Mouse (Mus musculus) thymus, postnatal 25 days (tissue): ENCODE measurements at regions not wholly inside any gene's neighbourhood (a gene's known extent, or its start where the extent isn't known, plus 50 kb on each side); places are given as distances from the start of the nearest gene placed in this dataset.
A peak's percentile ranks its signal among the peaks of the same experiment; 100 is the strongest.

Experiments
- DNase-seq: peaks from one replicate; pipeline ENCODE4 v3.0.0; 2022

GRCm38 (mm10) chr4:47630427-47630826, 156.0 kb downstream of the Sec61b start:
- no peak for DNase-seq

- DNase-seq: no peak
These were observed 164.5 kb downstream of the Sec61b start for GRCm38 (mm10) chr4:47638876-47639494.

- no peak for DNase-seq
These were observed 170.6 kb downstream of the Sec61b start for GRCm38 (mm10) chr4:47645093-47645492.

DNA sequence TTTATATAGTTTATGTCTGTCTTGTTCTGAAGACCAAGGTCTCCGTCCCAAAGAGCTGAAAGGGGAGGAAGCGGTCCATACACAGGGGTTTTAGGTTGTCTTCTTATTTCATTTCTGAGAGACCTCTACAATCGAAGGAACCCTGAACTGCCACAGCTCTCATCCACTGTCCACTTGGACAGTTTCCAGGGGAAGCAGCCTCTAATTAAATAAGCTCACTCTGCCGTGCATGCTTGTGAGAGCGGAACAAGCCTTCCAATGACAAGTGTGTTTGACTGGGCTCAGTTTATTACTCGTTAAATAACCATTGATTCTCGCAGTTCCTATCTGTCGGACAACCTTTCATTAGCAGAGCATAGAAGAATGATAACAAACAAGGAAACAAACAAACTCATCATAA, 174.2 kb downstream of the Sec61b start:
- no peak for DNase-seq

GRCm38 (mm10) chr4:47649951-47650350, 175.5 kb downstream of the Sec61b start:
- no peak for DNase-seq

GRCm38 (mm10) chr4:47651521-47651920, 177.1 kb downstream of the Sec61b start:
- no peak for DNase-seq

DNA sequence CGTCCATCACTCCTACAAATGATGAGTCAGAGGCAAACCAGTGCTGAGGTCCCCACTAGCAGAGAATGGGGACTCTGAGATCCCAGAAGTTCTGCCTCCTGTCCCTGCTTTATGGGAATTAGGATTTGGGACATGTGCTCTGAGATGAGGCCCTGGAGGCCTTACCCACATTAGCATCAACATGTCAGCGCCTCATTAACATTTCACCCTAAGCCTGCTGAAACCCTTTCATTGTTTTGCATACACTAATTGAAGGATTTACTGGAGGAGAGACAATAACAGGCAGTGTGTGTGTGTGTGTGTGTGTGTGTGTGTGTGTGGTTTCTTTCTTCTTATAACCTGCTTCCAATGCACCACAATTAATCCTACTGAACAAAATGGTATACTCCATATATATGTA, 178.7 kb downstream of the Sec61b start:
- no peak for DNase-seq

DNA sequence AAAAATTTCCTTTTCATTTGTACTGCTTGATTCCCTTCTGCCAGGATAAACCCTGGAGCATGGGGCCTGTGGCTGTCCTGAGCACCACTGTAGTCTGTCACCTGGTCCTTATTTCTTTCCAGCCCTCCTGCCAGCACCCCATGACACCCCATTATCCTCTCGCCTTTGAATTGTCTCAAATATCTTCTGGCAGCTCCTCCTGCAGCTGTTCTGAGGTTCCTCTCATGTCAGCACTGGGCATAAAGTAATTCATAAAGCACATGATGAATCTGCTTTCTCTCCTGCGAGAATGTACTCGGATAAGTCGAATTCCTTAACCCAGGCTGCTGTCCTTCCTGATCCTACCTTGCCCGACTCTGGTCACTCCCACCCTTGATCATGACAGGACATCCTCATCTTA, 195.1 kb downstream of the Sec61b start:
- DNase-seq: no peak

DNA sequence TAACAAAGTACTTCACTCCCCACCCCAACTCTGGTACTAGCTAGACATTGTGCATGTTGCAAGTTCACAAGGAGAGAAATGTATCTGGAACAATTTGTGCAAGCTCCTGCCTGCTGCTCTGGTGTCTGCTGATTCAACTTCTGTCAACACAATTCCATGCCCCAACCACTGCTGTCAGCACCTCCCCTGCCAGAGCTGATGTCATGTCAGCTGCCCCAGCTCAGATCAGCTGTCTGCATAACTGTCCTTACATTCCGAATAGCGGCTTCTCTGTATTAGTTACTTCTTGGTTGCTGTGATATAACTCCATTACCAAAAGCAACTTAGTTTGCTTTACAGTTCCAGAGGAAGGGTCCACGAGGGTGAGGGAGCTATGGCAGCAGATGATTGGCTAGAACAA, 196.0 kb downstream of the Sec61b start:
- DNase-seq: no peak

DNA sequence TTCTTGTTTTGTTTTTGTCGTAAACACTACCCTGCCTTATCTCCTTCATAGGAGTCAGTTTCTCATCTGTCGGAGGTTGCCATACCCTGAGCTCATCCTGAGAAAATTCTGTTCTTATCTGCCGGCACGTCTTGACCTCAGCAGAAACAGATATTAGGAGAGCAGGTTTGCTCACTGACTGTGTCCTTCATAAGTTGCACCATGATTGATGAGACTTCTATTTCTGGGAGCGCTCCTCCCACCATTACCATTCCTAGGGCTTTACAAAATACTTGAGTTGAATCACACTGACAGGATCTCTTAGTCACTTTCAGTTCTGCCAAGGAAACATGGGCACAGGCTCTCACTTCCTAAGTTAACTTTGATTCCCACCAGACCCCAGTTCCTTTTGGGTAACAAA, 196.9 kb downstream of the Sec61b start:
- DNase-seq: no peak

- no peak for DNase-seq
These were observed 206.7 kb downstream of the Sec61b start for GRCm38 (mm10) chr4:47681141-47681540.

DNA sequence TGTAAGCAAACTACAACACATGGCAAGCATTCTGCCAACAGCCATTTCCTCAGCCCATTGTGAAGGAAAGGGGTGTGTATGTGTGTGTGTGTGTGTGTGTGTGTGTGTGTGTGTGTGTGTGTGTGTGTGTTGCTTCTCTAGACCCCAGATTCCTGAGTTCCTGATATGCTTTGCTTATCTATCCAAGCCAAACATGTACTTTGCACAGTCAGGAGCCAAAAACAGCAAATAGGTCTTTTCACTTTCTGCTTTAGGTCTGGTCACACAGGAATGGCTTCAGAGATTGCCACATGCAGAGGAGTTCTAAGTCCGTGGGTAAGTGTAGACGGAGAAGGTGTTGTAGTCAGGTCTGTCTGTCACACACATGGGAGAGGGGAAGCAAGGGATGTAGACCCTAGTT, 216.7 kb downstream of the Sec61b start:
- no peak for DNase-seq

DNA sequence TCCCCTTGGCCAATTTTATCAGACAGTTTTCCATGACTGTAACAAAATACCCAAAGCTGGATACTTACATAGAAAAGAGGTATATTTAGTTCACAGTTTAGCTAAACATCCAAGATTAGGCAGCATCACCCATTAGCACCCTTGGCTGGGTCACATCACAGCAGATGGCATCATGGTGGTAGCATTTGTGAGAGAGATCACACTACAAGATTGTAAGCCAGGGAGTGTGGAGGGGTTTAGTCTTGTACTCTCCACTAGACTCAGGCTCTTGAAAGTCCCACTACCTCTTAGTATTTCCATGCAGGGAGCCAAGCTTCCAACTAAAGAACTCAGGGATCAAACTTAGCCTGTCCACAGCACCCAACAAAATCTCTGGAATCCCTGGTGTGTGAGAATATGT, 218.2 kb downstream of the Sec61b start:
- DNase-seq: no peak

DNA sequence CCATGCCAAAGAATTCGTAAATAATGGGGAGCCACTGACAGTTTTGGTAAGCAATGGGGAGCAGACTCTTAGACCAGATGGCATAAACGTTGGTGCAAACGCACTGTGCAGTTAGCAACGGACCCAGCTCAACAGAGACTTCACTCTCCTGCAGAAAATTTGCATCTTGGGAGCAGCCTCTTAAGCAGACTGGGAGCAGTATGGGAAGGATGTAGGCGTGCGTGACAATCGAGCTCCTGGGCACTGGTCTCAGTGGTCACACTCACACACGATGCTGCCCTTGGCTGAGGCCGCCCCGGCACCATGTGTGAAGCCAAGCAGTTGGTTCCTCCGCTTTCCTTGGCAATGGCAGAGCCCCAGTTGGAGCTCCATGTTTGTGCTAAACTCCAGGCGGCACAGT, 218.8 kb downstream of the Sec61b start:
- DNase-seq: no peak

DNA sequence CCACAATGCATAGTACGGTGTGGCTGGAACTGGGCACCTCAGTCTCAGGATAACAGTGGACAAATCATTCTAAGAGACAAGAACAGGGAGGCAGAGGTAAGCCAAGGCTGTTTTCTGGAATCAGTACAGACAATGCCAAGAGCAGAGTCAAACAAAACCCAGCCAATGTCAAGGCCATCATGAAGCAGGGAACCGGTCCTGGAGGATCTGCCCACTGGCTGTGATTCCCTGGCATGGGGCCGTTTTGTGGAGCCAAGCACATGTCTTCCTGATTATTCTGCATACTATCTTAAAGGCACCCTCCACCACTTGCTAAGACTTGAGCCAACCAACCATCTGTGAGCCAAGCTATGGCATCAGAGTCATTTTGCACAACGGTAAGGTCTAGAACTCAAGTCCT, 222.6 kb downstream of the Sec61b start:
- no peak for DNase-seq

DNA sequence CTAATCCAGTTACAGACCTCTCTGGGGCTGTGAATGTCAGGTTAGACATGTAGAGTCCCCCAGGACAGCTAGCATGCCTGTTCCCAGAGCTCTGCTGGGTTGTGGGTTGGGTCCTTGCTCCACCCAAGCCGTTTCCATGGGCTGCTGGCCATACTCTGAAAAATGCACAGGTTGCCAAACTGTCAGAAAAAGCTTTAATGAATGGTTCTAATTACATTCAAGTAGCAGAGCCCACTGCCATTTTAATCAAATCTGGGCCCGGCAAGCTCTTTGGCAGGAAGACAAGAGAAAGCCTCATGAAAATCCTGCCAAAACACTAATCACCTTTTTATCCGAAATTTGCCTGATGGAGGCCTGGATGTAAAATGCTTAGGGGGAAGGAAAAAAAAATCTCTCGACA, 224.1 kb downstream of the Sec61b start:
- no peak for DNase-seq

DNA sequence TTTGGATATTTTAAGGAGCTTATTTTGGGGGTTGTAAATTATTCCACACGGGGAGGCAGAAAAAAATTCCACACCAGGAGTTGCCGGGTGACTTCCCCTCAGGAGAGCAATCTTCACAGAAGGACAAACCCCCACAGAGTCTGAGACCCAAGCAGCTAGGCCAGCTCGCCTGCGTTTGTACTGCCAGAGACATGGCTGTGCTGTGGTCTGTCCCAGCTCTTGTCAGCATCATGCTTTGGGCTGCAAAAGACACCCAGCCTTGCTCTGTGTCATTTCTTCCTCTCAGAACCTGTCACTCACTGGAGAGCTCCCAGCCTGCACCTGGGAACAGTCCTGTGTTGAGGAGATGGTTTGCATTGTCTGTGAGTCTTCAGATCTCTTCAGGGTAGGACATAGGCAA, 224.5 kb downstream of the Sec61b start:
- DNase-seq: no peak

DNA sequence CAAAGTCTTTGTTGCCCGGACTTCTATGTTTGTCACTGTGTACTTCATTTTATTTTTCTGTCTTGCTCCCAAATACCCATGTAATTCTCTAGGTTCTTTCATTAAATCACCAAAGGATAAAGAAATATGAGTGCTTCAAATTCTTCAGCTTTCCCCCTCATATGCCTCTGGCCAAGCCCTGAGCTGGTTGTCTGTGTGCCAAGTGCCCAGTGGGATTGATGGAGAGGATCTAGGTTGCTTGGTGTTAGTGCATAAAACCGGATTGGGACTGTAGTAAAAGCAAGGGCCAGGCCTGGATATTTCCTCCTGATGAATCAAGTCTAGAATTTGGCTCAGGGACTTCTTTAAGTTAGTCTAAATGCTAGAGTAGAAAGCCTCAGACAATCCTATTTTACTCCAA, 229.0 kb downstream of the Sec61b start:
- DNase-seq: no peak

DNA sequence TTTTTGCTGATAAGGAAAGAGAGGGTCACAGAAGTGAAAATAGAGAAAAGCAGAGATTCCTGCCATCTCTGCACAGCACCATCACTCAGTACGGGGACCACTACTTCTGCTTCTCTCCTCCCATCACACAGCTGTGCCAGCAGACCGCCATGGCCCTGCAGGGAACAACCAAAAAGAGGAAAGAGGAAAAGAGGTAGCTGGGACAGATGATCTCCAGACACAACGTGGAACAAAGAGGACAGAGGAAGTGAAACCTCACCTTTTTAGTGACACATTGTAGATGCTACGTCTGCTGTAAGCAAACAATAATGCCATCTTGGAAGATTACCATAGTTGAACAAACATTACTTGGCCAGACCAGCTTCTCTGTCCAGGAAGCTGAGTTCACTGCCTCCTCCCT, 230.1 kb downstream of the Sec61b start:
- DNase-seq: no peak

DNA sequence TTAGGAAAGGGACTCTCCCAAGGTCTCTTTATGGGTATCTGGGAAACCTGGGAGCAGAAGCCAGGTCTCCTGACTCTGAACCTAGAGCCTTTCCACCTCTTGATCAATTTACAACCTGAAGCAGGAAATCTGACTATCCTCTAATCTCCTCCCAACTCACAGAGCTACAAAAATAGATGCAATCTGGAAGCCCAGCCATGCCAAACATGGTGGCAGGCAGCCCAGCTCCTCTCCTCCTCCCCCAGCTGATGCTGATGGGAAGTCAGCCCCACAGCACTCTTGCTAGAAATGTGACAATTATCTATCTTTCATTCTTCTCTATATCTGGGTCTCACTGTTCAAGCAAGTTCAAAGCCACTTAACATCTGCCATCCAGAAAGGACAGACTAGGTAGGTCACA, 233.5 kb downstream of the Sec61b start:
- DNase-seq: no peak

DNA sequence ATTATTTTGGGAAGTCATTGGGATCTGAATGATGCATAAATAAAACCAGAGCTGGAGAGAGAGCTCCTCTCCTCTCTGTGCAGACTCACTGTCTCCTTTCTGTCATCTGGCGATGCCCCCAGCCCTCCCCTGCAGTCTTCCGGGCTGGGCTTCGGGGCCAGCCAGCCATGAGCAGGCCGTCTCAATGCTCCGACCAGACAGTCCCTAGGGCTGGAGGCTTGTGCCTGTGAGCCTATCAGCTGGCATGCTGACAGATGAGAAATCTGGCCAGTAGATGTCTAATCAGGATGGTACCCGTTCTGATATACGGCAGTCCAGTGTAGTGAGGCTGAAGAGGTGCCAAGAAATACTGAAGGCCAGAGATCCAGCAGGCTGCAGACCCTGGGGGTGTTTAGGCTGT, 238.9 kb downstream of the Sec61b start:
- DNase-seq: no peak

GRCm38 (mm10) chr4:47724331-47725004, 250.0 kb downstream of the Sec61b start:
- DNase-seq: no peak

DNA sequence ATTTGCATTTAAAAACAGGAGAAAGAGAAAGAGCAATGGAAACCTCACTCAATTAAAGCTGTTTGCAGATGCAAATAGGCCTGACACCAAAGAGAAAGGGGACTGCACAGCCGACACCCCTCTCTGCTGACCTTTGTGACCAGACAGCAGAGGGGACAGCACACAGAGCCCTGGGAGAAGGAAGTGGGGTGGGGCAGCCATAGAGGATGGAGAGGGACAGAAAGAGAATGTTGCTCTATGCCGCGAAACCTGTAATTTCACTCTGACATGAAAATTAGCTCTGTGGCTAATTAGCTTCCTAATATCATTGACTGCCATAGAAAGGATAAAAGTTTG, 250.5 kb downstream of the Sec61b start:
- no peak for DNase-seq

- DNase-seq: peak; percentile 13
These were observed 272.2 kb downstream of the Sec61b start for GRCm38 (mm10) chr4:47746498-47747190.
